Mouse (Mus musculus) midbrain, embryonic 15.5 days (tissue): ENCODE measurements at regions not wholly inside any gene's neighbourhood (a gene's known extent, or its start where the extent isn't known, plus 50 kb on each side); places are given as distances from the start of the nearest gene placed in this dataset.

Experiments used
- ATAC-seq: fragments of 200-750 bp; cut with Nextera tagmentation; replicated peaks from 2 replicates; pipeline ENCODE4 v1.8.0; 2017; ENCODE audit warnings: moderate TSS enrichment
- H3K27ac ChIP-seq: fragments of 300-500 bp; sonication (generic); 2 replicates; pipeline ENCODE4 v1.5.1; 2015; ENCODE audit warnings: mild to moderate bottlenecking, inconsistent platforms
- H3K27me3 ChIP-seq: fragments of 300-500 bp; sonication (generic); replicated peaks from 2 replicates; pipeline ENCODE4 v1.6.1; 2015; ENCODE audit warnings: inconsistent platforms
- H3K36me3 ChIP-seq: fragments of 300-500 bp; sonication (generic); replicated peaks from 2 replicates; pipeline ENCODE4 v1.6.1; 2015; ENCODE audit warnings: inconsistent platforms
- H3K4me1 ChIP-seq: fragments of 300-500 bp; sonication (generic); 2 replicates; pipeline ENCODE4 v1.6.1; 2015; ENCODE audit warnings: inconsistent platforms
- H3K4me2 ChIP-seq: fragments of 300-500 bp; sonication (generic); 2 replicates; pipeline ENCODE4 v1.6.1; 2015; ENCODE audit warnings: inconsistent platforms, mild to moderate bottlenecking, moderate library complexity
- H3K4me3 ChIP-seq: fragments of 300-500 bp; sonication (generic); 2 replicates; pipeline ENCODE4 v1.5.1; 2015; ENCODE audit warnings: mild to moderate bottlenecking, inconsistent platforms
- H3K9ac ChIP-seq: fragments of 300-500 bp; sonication (generic); 2 replicates; pipeline ENCODE4 v1.6.1; 2015; ENCODE audit warnings: mild to moderate bottlenecking, inconsistent platforms
- H3K9me3 ChIP-seq: fragments of 300-500 bp; sonication (generic); 2 replicates; pipeline ENCODE4 v1.6.1; 2016; ENCODE audit warnings: inconsistent platforms
- WGBS: fragments of 180-500 bp; shearing (Covaris S2); methylation state at CpG from one replicate; pipeline ENCODE4 v1.1.7; 2015; ENCODE audit warnings: mixed read lengths; 5-methylcytosine and 5-hydroxymethylcytosine counted together

GRCm38 (mm10) chr8:26507611-26508070 lies 388.3 kb downstream of the Gm45692 start:
- Histone ChIP-seq H3K9me3 (no peaks in the 10 kb centered on the region), H3K9ac (no peak overlapping the region), H3K36me3 (no peaks in the 10 kb centered on the region), H3K27me3 (no peaks in the 10 kb centered on the region), H3K27ac (no peak overlapping the region), H3K4me2 (no peak overlapping the region), H3K4me1 (no peaks in the 10 kb centered on the region), H3K4me3 (no peak overlapping the region)
- 57% methylated on average over 12 of the region's 12 CpGs for WGBS
- ATAC-seq = no peak

GRCm38 (mm10) chr8:26509254-26509653 lies 389.9 kb downstream of the Gm45692 start:
- 81% methylated on average over 3 of the region's 3 CpGs for WGBS
- no peak for ATAC-seq
- H3K36me3 ChIP-seq = no peaks in the 10 kb centered on the region
- H3K4me1 ChIP-seq = no peaks in the 10 kb centered on the region
- no peaks in the 10 kb centered on the region for H3K27me3 ChIP-seq
- no peak overlapping the region for H3K4me2 ChIP-seq
- H3K9me3 ChIP-seq = no peaks in the 10 kb centered on the region
- H3K4me3 ChIP-seq = no peak overlapping the region
- H3K27ac ChIP-seq = no peak overlapping the region
- no peak overlapping the region for H3K9ac ChIP-seq

- Histone ChIP-seq H3K36me3 (no peaks in the 10 kb centered on the region), H3K27ac (no peak overlapping the region), H3K4me3 (no peak overlapping the region), H3K4me2 (no peak overlapping the region), H3K27me3 (no peaks in the 10 kb centered on the region), H3K9ac (no peak overlapping the region), H3K4me1 (no peaks in the 10 kb centered on the region), H3K9me3 (no peaks in the 10 kb centered on the region)
- WGBS = 87% methylated on average over 7 of the region's 7 CpGs
- no peak for ATAC-seq
These were observed 393.7 kb downstream of the Gm45692 start for GRCm38 (mm10) chr8:26513001-26513400.

- Histone ChIP-seq H3K27ac (no peak overlapping the region), H3K9ac (no peak overlapping the region), H3K27me3 (no peaks in the 10 kb centered on the region), H3K4me1 (peaks cover 12% of the 10 kb centered on the region), H3K9me3 (no peaks in the 10 kb centered on the region), H3K36me3 (no peaks in the 10 kb centered on the region), H3K4me2 (no peak overlapping the region), H3K4me3 (no peak overlapping the region)
- 94% methylated on average over 2 of the region's 2 CpGs for WGBS
- no peak for ATAC-seq
These were observed 404.9 kb downstream of the Gm45692 start for GRCm38 (mm10) chr8:26524237-26524636.

GRCm38 (mm10) chr8:26526474-26527185 lies 407.3 kb downstream of the Gm45692 start:
- Histone ChIP-seq H3K9ac (no peak overlapping the region), H3K9me3 (no peaks in the 10 kb centered on the region), H3K4me1 (peaks cover 12% of the 10 kb centered on the region), H3K36me3 (no peaks in the 10 kb centered on the region), H3K4me3 (no peak overlapping the region), H3K4me2 (no peak overlapping the region), H3K27me3 (no peaks in the 10 kb centered on the region), H3K27ac (no peak overlapping the region)
- no peak for ATAC-seq
- WGBS = 21% methylated on average over 10 of the region's 10 CpGs

- no peak overlapping the region for H3K4me3 ChIP-seq
These were observed 407.8 kb downstream of the Gm45692 start for GRCm38 (mm10) chr8:26527186-26527580.

GRCm38 (mm10) chr8:26529921-26530320 lies 410.6 kb downstream of the Gm45692 start:
- H3K27me3 ChIP-seq = no peaks in the 10 kb centered on the region
- no peak overlapping the region for H3K4me2 ChIP-seq
- ATAC-seq = no peak
- H3K4me1 ChIP-seq = peaks cover 12% of the 10 kb centered on the region
- H3K27ac ChIP-seq = no peak overlapping the region
- WGBS = 86% methylated on average over 8 of the region's 8 CpGs
- no peak overlapping the region for H3K9ac ChIP-seq
- no peak overlapping the region for H3K4me3 ChIP-seq
- no peaks in the 10 kb centered on the region for H3K9me3 ChIP-seq
- H3K36me3 ChIP-seq = no peaks in the 10 kb centered on the region

More at GRCm38 (mm10) chr8:26527186-26527580, 407.8 kb downstream of the Gm45692 start:
- Histone ChIP-seq H3K27me3 (no peaks in the 10 kb centered on the region), H3K9me3 (no peaks in the 10 kb centered on the region), H3K9ac (no peak overlapping the region), H3K4me1 (peaks cover 12% of the 10 kb centered on the region), H3K27ac (no peak overlapping the region), H3K36me3 (no peaks in the 10 kb centered on the region), H3K4me2 (no peak overlapping the region)
- 73% methylated on average over 5 of the region's 5 CpGs for WGBS
- no peak for ATAC-seq

- ATAC-seq = no peak
- no peaks in the 10 kb centered on the region for H3K9me3 ChIP-seq
- H3K27me3 ChIP-seq = no peaks in the 10 kb centered on the region
- 72% methylated on average over 22 of the region's 22 CpGs for WGBS
- no peaks in the 10 kb centered on the region for H3K36me3 ChIP-seq
- no peak overlapping the region for H3K4me3 ChIP-seq
- no peak overlapping the region for H3K4me2 ChIP-seq
- H3K9ac ChIP-seq = no peak overlapping the region
- H3K4me1 ChIP-seq = no peaks in the 10 kb centered on the region
- H3K27ac ChIP-seq = no peak overlapping the region
These were observed 414.4 kb downstream of the Gm45692 start for GRCm38 (mm10) chr8:26533444-26534421.

GRCm38 (mm10) chr8:26535816-26536215 lies 416.5 kb downstream of the Gm45692 start:
- H3K27ac ChIP-seq = no peak overlapping the region
- 70% methylated on average over 3 of the region's 3 CpGs for WGBS
- no peak overlapping the region for H3K4me2 ChIP-seq
- H3K36me3 ChIP-seq = no peaks in the 10 kb centered on the region
- no peaks in the 10 kb centered on the region for H3K27me3 ChIP-seq
- H3K9ac ChIP-seq = no peak overlapping the region
- no peak overlapping the region for H3K4me3 ChIP-seq
- H3K4me1 ChIP-seq = no peaks in the 10 kb centered on the region
- H3K9me3 ChIP-seq = no peaks in the 10 kb centered on the region
- no peak for ATAC-seq

- no peak overlapping the region for H3K27ac ChIP-seq
- H3K4me1 ChIP-seq = no peaks in the 10 kb centered on the region
- H3K9me3 ChIP-seq = no peaks in the 10 kb centered on the region
- no peak for ATAC-seq
- WGBS = 74% methylated on average over 5 of the region's 5 CpGs
- H3K27me3 ChIP-seq = no peaks in the 10 kb centered on the region
- no peak overlapping the region for H3K9ac ChIP-seq
- H3K36me3 ChIP-seq = no peaks in the 10 kb centered on the region
- no peak overlapping the region for H3K4me3 ChIP-seq
- H3K4me2 ChIP-seq = no peak overlapping the region
These were observed 423.4 kb upstream of the Zfp703 start for GRCm38 (mm10) chr8:26553691-26554090.

- H3K9ac ChIP-seq = no peak overlapping the region
- H3K4me3 ChIP-seq = no peak overlapping the region
- H3K4me2 ChIP-seq = no peak overlapping the region
- 76% methylated on average over 5 of the region's 5 CpGs for WGBS
- no peaks in the 10 kb centered on the region for H3K36me3 ChIP-seq
- H3K27ac ChIP-seq = no peak overlapping the region
- no peaks in the 10 kb centered on the region for H3K9me3 ChIP-seq
- no peaks in the 10 kb centered on the region for H3K4me1 ChIP-seq
- no peaks in the 10 kb centered on the region for H3K27me3 ChIP-seq
- no peak for ATAC-seq
These were observed 417.9 kb upstream of the Zfp703 start for GRCm38 (mm10) chr8:26559196-26559595.

GRCm38 (mm10) chr8:26563151-26563550 lies 414.0 kb upstream of the Zfp703 start:
- Histone ChIP-seq H3K9me3 (no peaks in the 10 kb centered on the region), H3K9ac (no peak overlapping the region), H3K4me3 (no peak overlapping the region), H3K4me2 (no peak overlapping the region), H3K27ac (no peak overlapping the region), H3K4me1 (no peaks in the 10 kb centered on the region), H3K27me3 (no peaks in the 10 kb centered on the region), H3K36me3 (no peaks in the 10 kb centered on the region)
- no peak for ATAC-seq
- whole genome bisulfite sequencing = 94% methylated on average over 2 of the region's 2 CpGs
